Mouse (Mus musculus) heart, postnatal 4 days (tissue): ENCODE results near the gene Selenop. TPM values are rescaled to one million over a fixed set of nuclear protein-coding genes. Genes with fewer than 3 reads are reported as not detected.
A peak's percentile ranks its signal among the peaks of the same experiment; 100 is the strongest.
"Not testable (repeated sequence)": the region's sequence is repeated elsewhere in the genome, so short reads cannot be mapped to it uniquely, and the experiment has no call there.

Source experiments
- DNase-seq: peaks from one replicate; pipeline ENCODE4 v3.0.0; 2021
- total RNA-seq, 2 experiments: library from RNA; stranded (reverse); gene quantifications; 2 replicates each; pipeline ENCODE4 v1.2.3; 2021

Selenop gene
- total RNA-seq: 100 to 1,000 TPM; 162 to 179 TPM

- no peak for DNase-seq
Measured at GRCm38 (mm10) chr15:3268247-3268646, at the start of gene Selenop. Gene Selenop (plus strand): TSS chr15:3268547.

DNA sequence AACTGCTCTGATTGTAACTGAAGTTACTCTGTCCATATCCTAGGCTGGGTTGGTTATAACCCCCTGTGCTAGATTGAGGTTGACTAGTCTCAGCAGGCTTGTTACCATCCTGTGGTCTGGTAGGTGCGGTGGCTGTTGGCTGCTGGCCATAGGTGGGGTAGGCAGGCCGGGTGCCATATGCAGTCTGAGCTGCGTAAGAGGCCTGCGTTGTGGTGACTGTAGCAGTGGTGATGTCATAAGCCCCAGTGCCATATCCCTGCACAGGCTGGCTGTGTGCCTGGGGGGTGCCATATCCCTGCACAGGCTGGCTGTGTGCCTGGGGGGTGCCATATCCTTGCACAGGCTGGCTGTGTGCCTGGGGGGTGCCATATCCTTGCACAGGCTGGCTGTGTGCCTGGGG, 49.7 kb upstream of the Selenop start:
- DNase-seq: not testable (repeated sequence)

- no peak for DNase-seq
Measured at GRCm38 (mm10) chr15:3222803-3223437, 45.4 kb upstream of the Selenop start.

DNA sequence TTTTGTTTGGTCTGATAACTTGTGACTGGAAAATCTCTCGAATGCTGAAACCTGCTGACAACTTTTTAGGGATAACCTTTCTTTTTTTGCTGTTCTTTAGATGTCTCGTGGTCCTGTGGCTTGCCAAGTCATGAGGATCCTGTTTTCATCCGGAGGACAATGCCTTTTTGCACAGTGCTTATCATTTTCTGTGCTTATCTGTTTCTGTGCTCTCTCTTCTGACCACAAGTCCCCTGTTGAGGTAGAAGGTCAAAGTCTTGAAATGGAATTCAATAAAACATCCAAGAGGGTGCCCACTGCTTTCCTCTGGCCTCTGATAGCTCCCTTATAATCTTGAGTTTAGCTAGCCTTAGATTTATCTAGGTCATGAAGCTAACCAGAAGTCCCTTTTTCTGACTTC, 41.8 kb upstream of the Selenop start:
- DNase-seq: no peak

GRCm38 (mm10) chr15:3228185-3228584, 40.2 kb upstream of the Selenop start:
- peak; percentile 21 for DNase-seq

DNA sequence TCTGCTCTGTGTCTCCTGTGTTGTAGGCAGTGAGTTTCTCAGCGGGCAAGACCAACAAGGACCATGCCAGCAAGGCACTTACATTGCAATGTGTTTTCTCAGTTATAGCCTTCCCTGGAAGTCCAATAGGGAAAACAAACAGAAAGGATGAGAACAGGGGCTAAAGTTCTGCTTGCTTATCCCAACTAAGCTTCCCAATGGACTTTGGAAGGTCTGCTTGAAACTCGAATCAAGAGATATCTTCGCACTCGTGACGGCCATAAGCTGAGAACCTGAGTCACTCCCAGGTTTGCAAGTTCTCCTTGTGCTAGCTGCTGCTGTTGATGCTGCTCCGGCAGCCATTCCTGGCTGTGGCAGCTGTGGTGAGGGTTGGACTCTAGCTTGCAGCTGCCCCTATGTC, 39.4 kb upstream of the Selenop start:
- no peak for DNase-seq

DNA sequence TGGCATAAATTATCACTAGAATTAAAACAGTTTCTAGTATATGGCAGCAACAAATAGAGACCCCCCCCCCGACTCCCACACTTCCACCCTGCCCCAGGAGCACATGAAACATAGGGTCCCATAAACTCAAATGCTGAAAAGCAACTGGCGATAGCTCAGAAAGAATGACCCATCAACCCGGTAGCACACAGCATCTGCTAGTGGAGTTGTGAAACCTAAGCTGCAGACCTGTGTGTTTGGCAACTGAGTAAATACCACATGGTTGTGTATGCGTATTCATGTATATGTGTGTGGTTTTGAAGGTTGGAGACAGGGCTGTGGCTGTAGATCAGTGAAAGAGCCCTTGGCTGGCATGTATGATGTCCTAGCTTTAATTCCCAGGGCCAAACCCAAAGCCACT, 37.3 kb upstream of the Selenop start:
- no peak for DNase-seq

- no peak for DNase-seq
Measured at GRCm38 (mm10) chr15:3232168-3232835, 36.0 kb upstream of the Selenop start.

- no peak for DNase-seq
Measured at GRCm38 (mm10) chr15:3233837-3234551, 34.4 kb upstream of the Selenop start.

- no peak for DNase-seq
Measured at GRCm38 (mm10) chr15:3236338-3236737, 32.0 kb upstream of the Selenop start.

- DNase-seq: no peak
Measured at GRCm38 (mm10) chr15:3237963-3238362, 30.4 kb upstream of the Selenop start.

GRCm38 (mm10) chr15:3245036-3245435, 23.3 kb upstream of the Selenop start:
- not testable (repeated sequence) for DNase-seq

DNA sequence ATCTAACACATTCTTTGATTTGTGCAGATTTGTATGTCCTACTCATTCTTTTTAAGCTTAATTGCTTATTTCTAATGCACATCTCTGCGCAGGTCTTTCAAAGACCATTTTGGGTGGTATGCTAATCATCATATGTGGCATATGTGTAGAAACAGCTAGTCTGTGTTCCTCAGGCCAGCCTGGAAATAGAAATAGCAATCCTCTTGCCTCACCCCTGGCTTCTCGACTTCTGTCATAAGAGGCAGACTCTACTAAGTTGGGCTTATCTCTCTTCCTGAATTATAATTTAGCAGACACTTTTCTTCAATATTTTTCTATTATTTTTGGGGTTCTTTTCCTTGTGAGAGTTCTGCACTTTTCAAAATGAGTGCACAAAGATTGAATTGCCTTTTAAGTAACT, 17.7 kb upstream of the Selenop start:
- DNase-seq: no peak

DNA sequence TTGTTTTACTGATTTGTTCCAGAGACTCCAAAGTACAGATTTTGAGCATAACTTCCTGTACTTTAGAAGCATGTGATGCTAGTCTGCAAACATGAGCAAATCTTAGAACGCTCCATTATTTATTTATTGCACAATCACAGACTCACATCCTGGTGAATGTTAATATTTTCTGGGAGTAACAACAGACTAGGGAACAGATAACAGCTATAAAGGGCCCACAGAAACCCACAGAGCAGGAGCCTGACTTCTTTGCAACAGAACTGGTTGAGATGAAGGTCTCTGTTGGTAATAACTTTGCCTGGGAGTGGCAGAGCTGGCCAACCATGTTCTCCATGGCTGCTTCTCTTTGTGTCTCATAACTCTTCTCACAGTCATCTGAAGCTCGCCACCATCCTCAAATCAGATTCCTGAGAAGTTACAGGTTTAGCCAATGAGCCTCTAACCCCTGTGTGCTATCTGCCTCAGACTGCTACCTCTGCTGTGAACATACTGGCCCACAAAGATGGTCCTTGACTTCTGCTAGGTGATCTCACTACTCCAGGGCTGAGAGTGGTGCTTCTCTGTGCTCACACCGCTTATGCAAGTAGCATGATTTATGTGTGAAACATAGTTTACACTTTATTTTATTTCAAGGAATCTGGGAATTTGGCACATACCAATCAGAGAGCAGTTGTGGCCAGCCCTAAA, 17.2 kb upstream of the Selenop start:
- DNase-seq: no peak

DNA sequence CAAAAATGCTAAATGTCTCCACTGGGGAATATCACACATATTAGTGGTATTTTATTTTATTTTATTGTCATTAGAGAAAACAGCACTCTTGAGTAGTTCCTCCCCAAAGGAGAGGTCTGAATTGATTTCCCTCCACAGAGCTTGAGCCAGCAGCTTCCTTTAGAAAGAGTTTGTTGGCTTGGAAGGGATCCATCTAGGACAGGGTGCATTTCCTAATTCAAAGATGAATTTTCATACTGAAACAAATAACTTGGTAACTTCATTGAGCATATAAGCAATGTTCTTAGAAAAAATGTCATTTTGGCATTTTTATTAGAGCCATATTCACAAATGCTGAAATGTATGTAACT, 16.7 kb upstream of the Selenop start:
- DNase-seq: no peak

GRCm38 (mm10) chr15:3259025-3259424, 9.3 kb upstream of the Selenop start:
- DNase-seq: no peak

GRCm38 (mm10) chr15:3260309-3260708, 8.0 kb upstream of the Selenop start:
- DNase-seq: no peak

DNA sequence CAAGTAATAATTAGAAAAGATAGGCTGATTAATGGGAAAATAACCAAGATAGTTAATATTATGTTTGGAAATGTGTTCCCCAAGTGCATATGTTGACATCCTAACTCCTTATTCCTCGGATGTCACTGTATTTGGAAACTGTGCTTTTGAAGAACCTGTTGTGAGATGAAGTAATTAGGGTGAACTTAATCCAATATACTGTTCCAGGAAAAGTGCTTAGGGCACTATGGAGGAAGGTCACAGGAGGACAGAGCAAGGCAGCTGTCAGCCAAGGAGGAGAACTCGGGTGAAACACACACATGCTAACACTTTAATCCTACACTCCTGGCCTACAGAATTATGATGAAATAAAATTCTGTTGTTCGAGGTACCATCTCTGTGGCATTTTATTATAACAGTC, 5.5 kb upstream of the Selenop start:
- no peak for DNase-seq

GRCm38 (mm10) chr15:3264293-3264692, 4.1 kb upstream of the Selenop start:
- DNase-seq: no peak

- no peak for DNase-seq
Measured at GRCm38 (mm10) chr15:3264828-3265227, 3.5 kb upstream of the Selenop start.

GRCm38 (mm10) chr15:3269496-3269895, 1.1 kb downstream of the Selenop start:
- no peak for DNase-seq

GRCm38 (mm10) chr15:3269996-3270645, 1.8 kb downstream of the Selenop start:
- no peak for DNase-seq

DNA sequence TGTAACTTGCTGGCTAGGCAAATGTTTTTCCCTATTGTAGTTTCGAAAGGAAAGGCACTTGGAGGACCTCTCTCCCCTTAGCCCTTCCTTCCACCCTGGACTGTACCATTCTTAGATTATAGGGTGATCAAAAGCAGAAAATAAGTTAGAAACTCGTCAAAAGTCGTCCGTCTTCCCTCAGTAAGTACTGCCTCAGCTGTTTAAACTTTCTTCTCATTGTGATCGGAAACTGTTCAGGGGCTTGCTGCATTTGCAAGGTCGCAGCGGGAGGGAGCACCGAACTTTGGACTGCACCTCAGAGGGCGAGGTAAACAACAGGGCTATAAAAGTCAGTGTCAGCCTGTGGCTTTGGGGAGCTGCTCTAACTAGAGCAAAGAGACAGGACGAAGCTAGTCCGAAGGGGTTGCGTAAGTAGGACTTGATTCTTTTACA, 2.3 kb downstream of the Selenop start:
- peak; percentile 81 for DNase-seq
